Mouse (Mus musculus) spleen, adult 12 weeks (tissue): Measurements from ENCODE around the gene Pex5l.

Source experiments
- DNase-seq: peaks from one replicate; pipeline ENCODE4 v3.0.0; 2022; ENCODE audit warnings: low spot score

Gene Pex5l

GRCm38 (mm10) chr3:33142901-33143461 lies at the start of gene Pex5l:
Pex5l (minus strand) TSS chr3:33143247.
- no peak for DNase-seq

GRCm38 (mm10) chr3:33165186-33165585 lies 22.1 kb upstream of the Pex5l start:
- DNase-seq, result no peak

GRCm38 (mm10) chr3:33163821-33164220 lies 20.8 kb upstream of the Pex5l start:
- DNase-seq, result no peak

GRCm38 (mm10) chr3:33143592-33143991 lies 545 bp upstream of the Pex5l start:
- DNase-seq, result no peak

GRCm38 (mm10) chr3:33142398-33142797 lies 649 bp downstream of the Pex5l start:
- DNase-seq, result no peak

- DNase-seq, result no peak
Measured at GRCm38 (mm10) chr3:33129944-33130343, 13.1 kb downstream of the Pex5l start.

- DNase-seq, result no peak
Measured at GRCm38 (mm10) chr3:33124796-33125195, 18.3 kb downstream of the Pex5l start.

- DNase-seq, result no peak
Measured at GRCm38 (mm10) chr3:33105785-33106184, 37.3 kb downstream of the Pex5l start.

- DNase-seq, result no peak
Measured at GRCm38 (mm10) chr3:33103501-33103900, 39.5 kb downstream of the Pex5l start.

GRCm38 (mm10) chr3:33098550-33099295 lies 44.3 kb downstream of the Pex5l start:
- no peak for DNase-seq

- no peak for DNase-seq
Measured at GRCm38 (mm10) chr3:33093646-33094045, 49.4 kb downstream of the Pex5l start.

GRCm38 (mm10) chr3:33090001-33090400 lies 53.0 kb downstream of the Pex5l start:
- DNase-seq, result no peak

GRCm38 (mm10) chr3:33089470-33089869 lies 53.6 kb downstream of the Pex5l start:
- DNase-seq, result no peak

- no peak for DNase-seq
Measured at GRCm38 (mm10) chr3:33088276-33088675, 54.8 kb downstream of the Pex5l start.

- DNase-seq, result no peak
Measured at GRCm38 (mm10) chr3:33082806-33083338, 60.2 kb downstream of the Pex5l start.

GRCm38 (mm10) chr3:33081793-33082192 lies 61.3 kb downstream of the Pex5l start:
- DNase-seq, result no peak

- no peak for DNase-seq
Measured at GRCm38 (mm10) chr3:33079658-33080057, 63.4 kb downstream of the Pex5l start.

GRCm38 (mm10) chr3:33079171-33079570 lies 63.9 kb downstream of the Pex5l start:
- no peak for DNase-seq

GRCm38 (mm10) chr3:33075696-33076095 lies 67.4 kb downstream of the Pex5l start:
- no peak for DNase-seq

- no peak for DNase-seq
Measured at GRCm38 (mm10) chr3:33074266-33074981, 68.6 kb downstream of the Pex5l start.

GRCm38 (mm10) chr3:33073905-33074265 lies 69.2 kb downstream of the Pex5l start:
- DNase-seq, result no peak

- no peak for DNase-seq
Measured at GRCm38 (mm10) chr3:33070771-33071170, 72.3 kb downstream of the Pex5l start.

GRCm38 (mm10) chr3:33068146-33068545 lies 74.9 kb downstream of the Pex5l start:
- DNase-seq, result no peak
